Mouse (Mus musculus): ENCODE measurements around the gene Tnfrsf25. TPM values are rescaled to one million over a fixed set of nuclear protein-coding genes. Genes with fewer than 3 reads are reported as not detected.
A peak's percentile ranks its signal among the peaks of the same experiment; 100 is the strongest.

The Tnfrsf25 gene
- 0.38 and 1.5 TPM in 2 replicates for total RNA-seq (2012; rRNA removed)
- not detected in 2 replicates for total RNA-seq (2014; rRNA removed)
- not detected in 2 replicates for polyA plus RNA-seq (2012; ENCODE audit: insufficient read length, low read depth)

- H3K4me3 ChIP-seq (replicated peaks in 1 of 3; ENCODE audit: low read depth in 2 of 3, low read length in 2 of 3, poor library complexity in 1 of 3), result peak within 1 kb of the TSS in 1 of 3 experiments; percentile 28
- H3K9ac ChIP-seq (ENCODE audit: insufficient read depth, low read depth), result peak within 1 kb of the TSS; percentile 35
- H3K79me2 ChIP-seq (replicated peaks; ENCODE audit: control insufficient read depth, extremely low read depth, insufficient read depth, poor library complexity, severe bottlenecking), result no peaks in the 10 kb centered on the region
- peaks cover 90% of the 10 kb centered on the region for H3K27me3 ChIP-seq (replicated peaks)
- no peak for TF ChIP-seq E2F4 (IDR thresholded peaks at IDR 0.05; ENCODE audit: insufficient replicate concordance, low read depth, low read length)
- TF ChIP-seq UBTF (IDR thresholded peaks at IDR 0.05; ENCODE audit: low read depth, low read length), result 0 out of 2 replicates have a peak, but pooled peaks have one; percentile 66
- H3K27ac ChIP-seq (ENCODE audit: insufficient read depth, low read depth), result no peak within 1 kb of the TSS
- DNase-seq (ENCODE audit: extremely low read depth), result no peak
- peaks cover 13 to 39% of the 10 kb centered on the region in 2 experiments for H3K4me1 ChIP-seq (ENCODE audit: control insufficient read depth in 1 of 2, insufficient read depth in 2 of 2)
- H3K36me3 ChIP-seq (replicated peaks in 1 of 2; ENCODE audit: control insufficient read depth in 1 of 2, insufficient read depth in 1 of 2, low read length in 1 of 2), result no peaks in the 10 kb centered on the region
- peak within 1 kb of the TSS; percentile 48 for H3K4me2 ChIP-seq (ENCODE audit: insufficient read depth, low read depth, poor library complexity, severe bottlenecking)
- in situ Hi-C loops (cut with MboI; ENCODE audit: low pct_ligation_motif_present, low pct_unique_long_range_greater_than_20kb, low sequenced_read_pairs) (no loop called here), dilution Hi-C loops (cut with MboI; ENCODE audit: extremely low pct_ligation_motif_present, extremely low pct_unique_long_range_greater_than_20kb, low sequenced_read_pairs) (no loop called here)
- peaks cover 8% of the 10 kb centered on the region for H3K9me3 ChIP-seq (replicated peaks; ENCODE audit: low read length)
These were observed at the start of gene Tnfrsf25 for GRCm38 (mm10) chr4:152115921-152116612. TSS of gene Tnfrsf25 (plus strand) at chr4:152115934.

GRCm38 (mm10) chr4:152067280-152067679 lies 48.5 kb upstream of the Tnfrsf25 start:
- H3K9me3 ChIP-seq (replicated peaks; ENCODE audit: low read length), result no peaks in the 10 kb centered on the region
- TF ChIP-seq ELF1 (IDR thresholded peaks at IDR 0.05; ENCODE audit: low read depth, low read length) (no peak), MAZ (IDR thresholded peaks at IDR 0.05; ENCODE audit: low read depth, low read length) (no peak), JUND (conservative IDR thresholded peaks at IDR 0.05; ENCODE audit: low read depth, low read length) (no peak), MXI1 (IDR thresholded peaks at IDR 0.05; ENCODE audit: low read depth, low read length) (no peak), ZMIZ1 (IDR thresholded peaks at IDR 0.05; ENCODE audit: low read depth, low read length) (no peak), EP300 (IDR thresholded peaks at IDR 0.05; ENCODE audit: low read length) (no peak), NELFE (IDR thresholded peaks at IDR 0.05; ENCODE audit: low read depth, low read length) (no peak), MAFK (IDR thresholded peaks at IDR 0.05; ENCODE audit: insufficient replicate concordance, low read length) (no peak), RCOR1 (conservative IDR thresholded peaks at IDR 0.05; ENCODE audit: low read depth, low read length) (no peak), MEF2A (IDR thresholded peaks at IDR 0.05; ENCODE audit: borderline replicate concordance, low read depth, low read length) (no peak), TCF12 (IDR thresholded peaks at IDR 0.05; ENCODE audit: low read depth, low read length) (no peak), MYC (IDR thresholded peaks at IDR 0.05; ENCODE audit: low read depth, low read length) (no peak), CHD2 (IDR thresholded peaks at IDR 0.05; ENCODE audit: low read length) (no peak), UBTF (IDR thresholded peaks at IDR 0.05; ENCODE audit: low read depth, low read length) (no peak), ZKSCAN1 (IDR thresholded peaks at IDR 0.05; ENCODE audit: borderline replicate concordance, low read depth, low read length) (no peak)
- H3K9ac ChIP-seq (ENCODE audit: insufficient read depth, low read depth), result no peak overlapping the region
- no peak overlapping the region for H3K27ac ChIP-seq (ENCODE audit: insufficient read depth, low read depth)
- H3K36me3 ChIP-seq (replicated peaks in 1 of 2; ENCODE audit: control insufficient read depth in 1 of 2, insufficient read depth in 1 of 2, low read length in 1 of 2), result peaks cover 0 to 17% of the 10 kb centered on the region in 2 experiments
- H3K4me3 ChIP-seq (replicated peaks in 1 of 3; ENCODE audit: low read depth in 2 of 3, low read length in 2 of 3, poor library complexity in 1 of 3), result no peak overlapping the region
- peaks cover 4 to 7% of the 10 kb centered on the region in 2 experiments; a peak in 3 of 4 replicates for H3K4me1 ChIP-seq (ENCODE audit: control insufficient read depth in 1 of 2, insufficient read depth in 2 of 2)
- dilution Hi-C loops (cut with MboI; ENCODE audit: extremely low pct_ligation_motif_present, extremely low pct_unique_long_range_greater_than_20kb, low sequenced_read_pairs) (no loop called here), in situ Hi-C loops (cut with MboI; ENCODE audit: low pct_ligation_motif_present, low pct_unique_long_range_greater_than_20kb, low sequenced_read_pairs) (no loop called here)
- H3K79me2 ChIP-seq (replicated peaks; ENCODE audit: control insufficient read depth, extremely low read depth, insufficient read depth, poor library complexity, severe bottlenecking), result no peaks in the 10 kb centered on the region
- DNase-seq (ENCODE audit: extremely low read depth), result no peak
- no peaks in the 10 kb centered on the region for H3K27me3 ChIP-seq (replicated peaks)
- no peak overlapping the region for H3K4me2 ChIP-seq (ENCODE audit: insufficient read depth, low read depth, poor library complexity, severe bottlenecking)
